Mouse (Mus musculus) forebrain, postnatal 0 days (tissue): ENCODE measurements at regions not wholly inside any gene's neighbourhood (a gene's known extent, or its start where the extent isn't known, plus 50 kb on each side); places are given as distances from the start of the nearest gene placed in this dataset.

Experiments used
- ATAC-seq: fragments of 200-750 bp; cut with Nextera tagmentation; 2 replicates; pipeline ENCODE4 v1.8.0; 2017; ENCODE audit warnings: mild to moderate bottlenecking, moderate library complexity
- DNase-seq: peaks from one replicate; pipeline ENCODE4 v3.0.0-alpha.2; 2015
- H3K27ac ChIP-seq: fragments of 300-500 bp; sonication (generic); 2 replicates; pipeline ENCODE4 v1.5.1; 2014; ENCODE audit warnings: low read depth, mild to moderate bottlenecking, antibody characterized with exemption, low read length, moderate library complexity, mixed read lengths
- H3K27me3 ChIP-seq: fragments of 300-500 bp; sonication (generic); 2 replicates; pipeline ENCODE4 v1.6.1; 2014; ENCODE audit warnings: mild to moderate bottlenecking, low read length, mixed read lengths; ENCODE audit not compliant: insufficient read depth
- H3K36me3 ChIP-seq: fragments of 300-500 bp; sonication (generic); 2 replicates; pipeline ENCODE4 v1.6.1; 2014; ENCODE audit warnings: mild to moderate bottlenecking, moderate library complexity; ENCODE audit not compliant: insufficient read depth
- H3K4me1 ChIP-seq: fragments of 300-500 bp; sonication (generic); 2 replicates; pipeline ENCODE4 v1.6.1; 2014; ENCODE audit warnings: antibody characterized with exemption; ENCODE audit not compliant: insufficient read depth
- H3K4me2 ChIP-seq: fragments of 300-500 bp; sonication (generic); 2 replicates; pipeline ENCODE4 v1.6.1; 2014; ENCODE audit warnings: low read depth, mild to moderate bottlenecking, moderate library complexity
- H3K4me3 ChIP-seq: fragments of 300-500 bp; sonication (generic); 2 replicates; pipeline ENCODE4 v1.5.1; 2014; ENCODE audit warnings: low read depth, low read length, mixed read lengths
- H3K9ac ChIP-seq: fragments of 300-500 bp; sonication (generic); 2 replicates; pipeline ENCODE4 v1.6.1; 2014; ENCODE audit warnings: mild to moderate bottlenecking
- H3K9me3 ChIP-seq: fragments of 300-500 bp; sonication (generic); 2 replicates; pipeline ENCODE4 v1.6.1; 2016; ENCODE audit warnings: low read length
- CTCF ChIP-seq: sonication (generic); IDR thresholded peaks from 2 replicates; pipeline ENCODE4 v1.5.1; 2016; ENCODE audit warnings: antibody characterized with exemption, control low read depth, low read depth
- WGBS: fragments of 180-500 bp; shearing (Covaris S2); extraction: QIAGEN DNeasy Blood & Tissue Kit; methylation state at CpG from one replicate; pipeline ENCODE4 v1.1.7; 2014; 5-methylcytosine and 5-hydroxymethylcytosine counted together

DNA sequence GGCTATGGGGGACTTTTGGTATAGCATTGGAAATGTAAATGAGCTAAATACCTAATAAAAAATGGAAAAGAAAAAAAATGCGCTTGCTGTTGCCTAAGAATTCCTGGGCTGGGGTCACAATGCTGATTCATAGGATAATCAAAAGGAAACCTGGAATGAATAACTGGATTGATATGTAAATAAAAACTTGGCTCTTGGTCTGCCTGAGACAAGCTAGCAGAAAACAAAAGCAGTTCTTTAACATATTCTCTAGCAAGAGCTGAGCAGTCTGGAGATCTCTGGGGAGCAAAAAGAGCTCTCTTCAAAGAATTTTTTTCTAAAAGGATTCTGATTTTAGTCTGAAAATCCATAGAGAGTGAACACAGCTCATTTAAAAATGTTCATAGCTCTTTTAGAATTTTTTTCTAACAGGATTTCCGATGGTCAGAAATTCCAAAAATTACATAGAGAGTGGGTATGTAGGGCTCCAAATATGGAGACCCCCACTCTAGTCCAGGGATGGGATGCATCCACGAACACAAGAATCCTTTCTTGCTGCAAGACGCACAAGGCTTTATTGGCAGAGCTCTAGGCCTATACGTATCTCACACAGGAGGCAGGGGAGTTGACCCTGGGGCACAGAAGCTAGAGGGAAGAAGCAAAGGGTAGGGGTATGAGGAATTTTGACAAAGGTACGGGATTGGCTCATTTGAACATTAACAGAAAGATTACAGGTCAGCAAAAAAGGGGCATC lies 572.7 kb downstream of the Cdh10 start:
- Histone ChIP-seq H3K36me3 (no peaks in the 10 kb centered on the region), H3K4me3 (no peak overlapping the region), H3K27me3 (no peaks in the 10 kb centered on the region), H3K9me3 (no peaks in the 10 kb centered on the region), H3K4me1 (no peaks in the 10 kb centered on the region), H3K27ac (no peak overlapping the region), H3K9ac (no peak overlapping the region), H3K4me2 (no peak overlapping the region)
- no peak for DNase-seq
- WGBS: 49% methylated on average over 6 of the region's 6 CpGs
- TF ChIP-seq CTCF: no peak
- no peak for ATAC-seq

DNA sequence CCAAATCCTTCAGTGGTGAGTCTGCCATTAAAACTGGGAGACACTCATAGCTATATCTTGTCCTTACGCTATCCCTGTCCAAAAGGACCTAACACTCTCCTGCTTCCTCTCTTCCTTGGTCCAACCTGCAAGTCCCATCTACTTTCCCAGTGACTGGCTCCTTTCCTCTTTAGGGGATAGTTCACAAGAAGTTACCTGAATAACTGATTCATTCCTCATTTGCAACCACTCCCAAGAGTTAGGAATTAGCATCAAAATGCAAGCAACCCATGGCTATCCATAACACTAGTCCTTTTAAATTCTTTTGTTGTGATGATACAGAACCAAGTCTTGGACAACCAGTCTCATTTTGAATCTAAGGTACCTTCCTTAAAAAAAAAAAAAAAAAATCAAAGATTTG lies 576.9 kb downstream of the Cdh10 start:
- H3K9me3 ChIP-seq: no peaks in the 10 kb centered on the region
- no peaks in the 10 kb centered on the region for H3K36me3 ChIP-seq
- H3K4me2 ChIP-seq: no peak overlapping the region
- no peak overlapping the region for H3K4me3 ChIP-seq
- no peaks in the 10 kb centered on the region for H3K4me1 ChIP-seq
- no peaks in the 10 kb centered on the region for H3K27me3 ChIP-seq
- WGBS: 97% methylated on average over 1 of the region's 1 CpGs
- no peak for ATAC-seq
- DNase-seq: no peak
- no peak overlapping the region for H3K9ac ChIP-seq
- H3K27ac ChIP-seq: no peak overlapping the region
- TF ChIP-seq CTCF: no peak
